Mouse (Mus musculus): ENCODE data around the gene 4930404H24Rik. TPM values are rescaled to one million over a fixed set of nuclear protein-coding genes. Genes with fewer than 3 reads are reported as not detected.
"Not testable (repeated sequence)": the region's sequence is repeated elsewhere in the genome, so short reads cannot be mapped to it uniquely, and the experiment has no call there.

Gene 4930404H24Rik
- total RNA-seq, 4 experiments from 2014 or later: 1.8 TPM; not detected in 3

DNA sequence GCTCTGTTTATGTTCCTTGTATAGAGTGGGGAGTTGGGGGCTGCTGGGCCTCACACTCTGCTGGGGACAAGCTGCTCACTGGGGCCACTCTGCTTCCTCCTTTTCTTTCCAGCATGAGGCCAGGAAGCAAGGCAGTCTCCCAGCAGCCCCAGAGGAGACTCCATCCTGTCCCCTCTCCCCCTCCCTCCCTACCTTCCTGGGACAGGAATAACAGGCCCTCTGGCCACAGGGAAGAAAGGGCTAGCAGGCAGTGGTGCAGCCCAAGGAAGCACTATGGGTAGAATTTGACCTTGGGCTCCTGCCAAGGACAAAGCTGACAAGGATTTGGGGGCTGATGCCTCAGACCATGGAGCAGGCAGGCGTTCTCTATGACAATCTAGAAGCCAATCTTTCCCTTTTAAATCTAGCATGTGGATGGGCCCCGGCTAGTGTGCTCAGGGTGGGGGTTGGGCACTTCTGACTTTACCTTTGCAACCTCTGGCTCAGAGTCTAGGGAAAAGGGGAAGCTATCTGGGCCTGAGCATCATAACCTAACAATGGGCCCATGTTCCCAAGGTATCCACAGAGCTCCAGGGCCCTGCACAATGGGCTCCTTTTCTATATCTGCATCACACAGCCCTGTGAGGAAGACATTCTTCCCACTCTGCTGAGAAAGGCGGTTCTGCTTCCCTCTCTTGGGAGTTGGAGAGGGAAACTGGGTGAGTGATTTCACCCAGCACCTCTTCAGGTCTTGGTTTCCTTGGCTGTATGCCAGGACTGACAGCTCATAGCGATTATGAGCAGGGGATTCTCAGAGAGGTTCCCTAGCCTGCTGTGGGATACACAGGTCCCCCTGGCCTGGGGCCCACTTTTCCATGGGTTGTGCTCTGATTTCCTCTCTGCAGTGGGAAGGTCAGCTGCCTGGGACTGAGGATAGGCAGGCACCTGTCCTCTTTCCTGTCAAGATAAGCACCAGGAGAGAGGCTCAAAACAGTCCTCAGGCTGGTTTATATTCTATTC, 17.2 kb upstream of the 4930404H24Rik start:
- no peak for DNase-seq (ENCODE audit: low spot score in 2 of 2)

DNA sequence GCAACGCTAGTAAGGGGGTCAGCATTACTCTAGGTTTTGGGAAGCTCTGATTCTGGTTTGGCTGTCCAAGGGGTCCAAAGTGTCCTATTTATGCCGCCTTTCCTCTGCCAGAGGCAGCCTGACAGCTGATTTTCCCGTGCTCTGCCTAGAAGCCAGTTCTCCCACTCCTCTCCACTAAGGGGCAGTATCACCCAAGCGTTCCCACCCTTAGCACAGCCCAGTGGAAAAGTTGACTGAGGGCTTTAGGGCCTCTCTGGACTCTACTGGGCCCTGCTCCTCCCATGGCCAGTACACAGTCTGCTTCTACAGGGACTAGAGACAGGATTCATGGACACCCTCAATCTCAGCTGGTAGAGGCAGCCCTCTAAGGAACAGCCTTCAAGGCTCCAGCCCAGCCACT, 14.0 kb upstream of the 4930404H24Rik start:
- peak in 1 of 2 experiments; percentile 72 for DNase-seq (ENCODE audit: low spot score in 2 of 2)

DNA sequence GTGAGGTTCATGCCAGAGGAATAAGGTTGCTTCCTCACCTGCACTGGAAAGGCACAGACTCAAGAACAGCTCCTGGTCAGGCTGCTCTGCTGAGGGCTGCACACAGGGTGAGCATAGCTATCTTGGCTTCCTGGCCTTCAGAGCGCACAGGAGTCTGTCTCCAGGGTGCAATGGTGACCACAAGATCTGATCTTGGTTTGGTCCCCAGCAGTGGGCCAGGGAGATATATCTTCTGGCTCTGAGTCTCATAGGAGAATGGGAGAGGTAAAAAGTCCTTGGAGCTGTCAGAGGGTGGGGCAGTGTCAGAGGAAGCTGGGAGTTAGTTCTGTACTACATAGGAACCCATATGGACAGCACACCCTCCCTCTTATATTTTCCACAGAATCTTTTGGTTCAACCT, 13.1 kb upstream of the 4930404H24Rik start:
- DNase-seq (ENCODE audit: low spot score in 2 of 2): no peak

DNA sequence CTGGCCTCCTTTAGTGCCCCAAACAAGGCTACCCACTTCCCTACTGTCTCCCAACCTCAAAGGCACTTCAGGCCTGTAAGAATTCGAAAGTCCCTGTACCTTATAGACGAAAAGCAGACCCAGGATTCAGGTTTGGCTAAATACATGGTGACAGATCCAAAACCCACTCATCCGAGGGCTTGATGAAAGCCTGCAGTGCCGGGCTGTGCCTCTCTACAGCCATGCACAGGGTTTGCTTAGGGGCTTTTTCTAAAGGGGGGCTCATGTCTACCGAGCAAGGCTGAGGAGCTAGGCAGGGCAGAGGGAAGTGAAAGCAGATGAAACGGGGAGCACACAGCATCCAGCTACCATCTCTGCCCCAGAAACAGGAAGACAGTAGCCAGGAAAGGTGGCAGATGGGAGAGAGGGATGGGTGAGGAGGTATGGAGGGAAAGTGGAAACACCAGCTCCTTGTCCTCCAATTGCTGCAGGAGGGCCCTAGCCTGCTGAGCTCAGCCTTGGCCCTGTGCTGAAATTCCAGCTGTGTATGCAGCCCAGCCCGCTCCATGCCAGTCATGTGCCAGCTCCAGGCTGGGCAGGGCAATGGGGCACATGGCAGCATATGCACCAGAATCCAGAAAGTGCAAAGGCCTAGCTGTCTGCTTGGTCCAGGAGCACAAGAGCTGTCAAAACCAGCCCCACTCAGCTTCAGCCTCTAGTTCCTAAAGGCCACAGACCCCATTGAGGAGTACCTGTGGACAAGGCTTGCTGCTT, 11.3 kb upstream of the 4930404H24Rik start:
- no peak for DNase-seq (ENCODE audit: low spot score in 2 of 2)

DNA sequence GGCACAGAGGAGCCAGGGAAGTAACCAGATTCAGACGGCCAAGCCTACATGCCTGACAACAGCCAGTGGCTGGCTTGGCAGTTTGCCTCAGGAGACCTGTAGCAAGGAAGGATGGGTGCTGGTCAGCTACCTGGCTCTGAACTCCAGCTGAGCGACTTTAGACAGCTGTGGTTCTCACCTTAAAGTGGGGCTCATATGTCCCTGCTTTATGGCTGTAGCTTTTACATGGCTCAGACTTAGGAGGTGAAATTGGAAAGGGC, 10.8 kb upstream of the 4930404H24Rik start:
- DNase-seq (ENCODE audit: low spot score in 2 of 2): no peak

DNA sequence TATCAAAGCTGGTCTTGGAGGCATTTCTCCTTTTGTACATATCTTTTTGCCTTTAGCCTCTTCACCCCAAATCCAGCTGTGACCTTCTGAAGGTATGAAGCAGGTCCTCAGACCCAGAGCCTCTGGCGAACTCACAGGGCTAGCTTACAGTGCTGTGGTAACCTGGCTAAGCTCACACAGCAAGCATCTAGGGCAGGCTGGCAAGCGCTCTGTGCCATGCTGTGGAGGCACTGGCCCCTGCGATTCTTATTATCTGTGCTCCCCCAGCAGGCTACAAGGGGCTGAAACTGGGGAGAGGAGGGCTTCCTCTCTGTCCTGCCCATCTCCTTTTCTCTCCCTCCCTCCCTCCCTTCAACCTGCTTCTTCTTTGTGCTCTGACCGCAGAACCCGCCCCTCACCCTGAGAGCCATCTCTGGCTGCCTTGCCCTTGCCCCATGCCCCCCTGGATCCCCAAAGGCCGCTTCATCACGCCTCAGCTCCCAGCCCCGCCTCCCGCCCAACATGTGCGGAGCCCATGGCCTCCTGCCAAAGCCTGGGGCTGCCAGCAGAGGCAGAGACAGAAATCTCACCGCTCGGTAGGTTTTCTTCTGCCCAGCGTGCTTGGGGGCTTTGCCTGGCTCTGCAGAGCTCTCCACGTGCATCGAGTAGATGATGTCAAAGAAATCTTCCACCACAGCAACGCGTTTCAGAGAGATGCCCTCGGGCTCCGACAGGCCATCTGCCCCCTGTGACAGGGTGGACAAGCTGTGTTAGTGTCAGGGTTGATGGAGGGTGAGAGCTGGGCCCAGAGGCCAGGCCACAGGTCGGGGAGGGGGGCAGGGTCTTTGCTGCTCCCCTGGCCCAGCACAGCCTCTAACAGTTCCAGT, 9.2 kb upstream of the 4930404H24Rik start:
- no peak for DNase-seq (ENCODE audit: low spot score in 2 of 2)

DNA sequence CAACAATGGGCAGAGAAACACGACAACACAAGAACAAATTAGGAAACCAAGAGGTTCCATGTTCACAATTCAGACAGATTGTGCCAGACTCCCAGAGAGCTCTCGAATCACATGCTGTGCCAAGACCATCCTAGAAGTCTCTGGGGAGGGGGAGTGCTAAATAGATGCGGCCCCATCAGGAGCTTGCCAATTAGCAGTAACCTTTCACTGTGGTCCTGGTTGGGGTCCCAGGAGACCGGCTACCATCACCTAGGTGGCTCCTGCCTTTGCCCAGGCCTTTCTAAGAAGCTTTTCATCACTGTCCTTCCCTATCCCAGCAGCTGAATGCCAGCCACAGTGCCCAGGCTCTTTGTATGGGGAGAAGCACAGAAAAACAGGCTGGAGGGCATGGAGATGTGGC, 8.5 kb upstream of the 4930404H24Rik start:
- no peak for DNase-seq (ENCODE audit: low spot score in 2 of 2)

DNA sequence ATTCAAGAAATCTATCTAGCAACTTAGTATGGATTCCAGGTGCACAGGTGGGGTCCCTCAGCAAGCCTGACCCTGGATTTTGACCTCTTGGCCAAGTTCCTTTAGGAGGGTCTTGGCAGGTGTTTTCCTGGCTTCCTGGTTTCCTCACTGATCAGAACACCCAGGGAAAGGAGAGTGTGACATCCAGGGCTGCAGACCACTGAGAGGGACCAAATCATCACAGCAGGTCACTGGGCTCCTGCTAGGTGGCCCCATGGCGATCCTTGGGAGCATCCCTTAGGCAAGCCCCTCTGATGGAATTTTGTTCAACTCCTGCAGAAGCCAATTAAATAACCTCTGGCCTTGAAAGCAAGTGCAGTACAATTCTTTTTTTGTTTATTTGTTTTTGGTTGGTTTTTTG, 2.5 kb upstream of the 4930404H24Rik start:
- no peak for DNase-seq (ENCODE audit: low spot score in 2 of 2)

DNA sequence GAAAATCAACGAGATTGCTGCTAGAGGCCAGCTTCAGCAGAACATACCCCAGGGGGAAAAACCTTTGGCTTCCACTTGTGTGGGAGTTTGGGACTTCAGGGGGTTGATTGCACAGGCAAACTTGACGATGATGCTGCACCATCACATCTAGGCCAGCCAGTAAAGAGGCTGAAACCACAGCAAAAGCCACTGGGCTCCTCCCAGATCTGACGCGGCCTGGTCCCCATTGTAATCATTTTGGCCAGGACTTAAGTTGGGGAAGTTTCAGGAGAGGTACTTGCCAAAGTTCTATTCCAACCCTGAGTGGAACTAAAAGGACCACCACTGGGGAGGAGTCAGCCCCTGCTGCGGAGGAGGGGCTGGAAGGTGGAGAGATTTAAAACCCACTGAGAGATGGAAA, 1.6 kb upstream of the 4930404H24Rik start:
- no peak for DNase-seq (ENCODE audit: low spot score in 2 of 2)

DNA sequence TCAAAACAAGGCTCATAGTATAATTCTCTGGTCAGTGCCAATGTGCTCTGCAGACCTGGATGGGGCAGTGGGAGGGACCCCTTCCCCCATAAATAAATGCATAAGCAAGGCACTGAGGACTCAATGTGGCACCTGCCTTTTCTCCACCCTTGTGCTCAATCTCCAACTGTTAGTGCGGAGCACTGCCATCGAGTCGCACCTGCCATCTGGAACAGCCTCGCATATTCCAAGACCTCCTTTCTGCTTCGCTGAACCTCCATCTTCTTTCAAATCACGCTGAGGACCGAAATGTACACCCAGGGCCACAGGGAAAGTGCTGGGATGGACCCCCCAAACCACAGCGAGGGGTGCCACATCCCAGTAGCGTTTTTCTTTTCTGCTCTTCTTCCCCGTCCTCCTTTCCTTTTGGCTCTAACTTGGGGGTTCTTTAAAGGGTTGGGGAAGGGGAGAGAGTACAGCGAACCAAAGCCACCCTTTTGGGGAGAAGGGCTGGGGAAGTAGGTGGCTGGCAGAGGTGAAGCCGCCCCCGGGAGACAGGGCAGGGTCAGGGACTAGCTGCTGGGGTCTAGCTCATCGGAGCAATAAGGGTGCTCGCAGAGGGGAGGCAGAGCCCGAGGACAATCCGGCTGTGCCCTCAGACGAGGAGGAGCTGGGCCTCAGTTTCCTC, 945 bp upstream of the 4930404H24Rik start:
- DNase-seq (ENCODE audit: low spot score in 2 of 2): no peak

DNA sequence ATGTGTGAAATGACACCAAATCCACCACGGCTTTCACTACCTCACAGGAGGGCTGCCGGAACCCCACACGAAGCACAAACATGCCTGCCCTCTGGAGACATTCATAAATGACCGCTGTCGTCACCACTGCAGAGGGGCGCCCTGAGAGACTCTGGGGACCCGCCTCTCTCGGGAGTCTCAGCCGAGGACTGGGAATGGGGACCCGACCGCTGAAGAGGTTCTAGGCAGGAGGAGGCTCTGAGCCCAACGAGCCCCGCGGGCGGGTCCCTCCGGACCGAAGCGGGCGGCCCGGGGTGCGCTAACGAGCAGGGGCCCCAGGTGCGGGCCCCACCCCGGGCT, 442 bp upstream of the 4930404H24Rik start:
- no peak for DNase-seq (ENCODE audit: low spot score in 2 of 2)

DNA sequence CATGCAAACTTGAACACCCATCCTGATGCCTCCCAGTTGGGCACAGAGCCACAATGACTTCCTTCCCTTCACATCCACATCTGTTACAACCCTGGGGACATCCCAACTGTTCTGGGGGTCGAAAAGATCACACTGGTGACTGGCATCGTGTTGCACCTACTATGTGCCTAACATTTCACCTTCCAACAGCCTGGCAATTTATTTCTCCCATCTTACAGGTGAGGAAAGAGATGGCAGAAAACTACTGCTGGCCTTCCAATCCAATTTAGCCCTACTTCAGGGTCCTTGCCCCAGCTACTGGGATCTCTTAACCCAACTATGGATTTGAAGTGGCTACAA, 772 bp downstream of the 4930404H24Rik start:
- no peak for DNase-seq (ENCODE audit: low spot score in 2 of 2)

DNA sequence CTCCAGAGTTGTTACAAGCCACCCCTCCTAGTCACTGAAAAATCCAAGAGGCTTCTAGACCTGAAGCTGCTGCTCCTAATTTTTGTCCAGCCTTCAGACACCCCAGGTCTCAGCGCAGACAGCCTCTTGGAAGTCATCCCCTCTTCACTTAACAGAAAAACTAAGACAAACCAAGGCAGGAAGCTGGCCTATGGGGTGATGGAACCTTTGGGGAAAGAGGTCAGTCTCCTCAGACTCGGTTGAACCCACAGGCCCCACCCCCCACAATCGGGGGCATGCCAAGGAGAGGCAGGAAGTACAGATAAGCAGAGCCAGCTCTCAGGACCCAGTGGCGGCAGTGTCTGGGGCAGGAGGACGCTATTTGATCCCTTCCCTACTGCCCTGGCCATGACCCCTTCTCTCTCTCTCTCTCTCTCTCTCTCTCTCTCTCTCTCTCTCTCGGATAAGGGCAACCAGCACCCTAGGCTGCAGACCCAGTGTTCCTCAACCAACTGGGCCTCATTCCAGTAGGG, 1.2 kb downstream of the 4930404H24Rik start:
- no peak for DNase-seq (ENCODE audit: low spot score in 2 of 2)

DNA sequence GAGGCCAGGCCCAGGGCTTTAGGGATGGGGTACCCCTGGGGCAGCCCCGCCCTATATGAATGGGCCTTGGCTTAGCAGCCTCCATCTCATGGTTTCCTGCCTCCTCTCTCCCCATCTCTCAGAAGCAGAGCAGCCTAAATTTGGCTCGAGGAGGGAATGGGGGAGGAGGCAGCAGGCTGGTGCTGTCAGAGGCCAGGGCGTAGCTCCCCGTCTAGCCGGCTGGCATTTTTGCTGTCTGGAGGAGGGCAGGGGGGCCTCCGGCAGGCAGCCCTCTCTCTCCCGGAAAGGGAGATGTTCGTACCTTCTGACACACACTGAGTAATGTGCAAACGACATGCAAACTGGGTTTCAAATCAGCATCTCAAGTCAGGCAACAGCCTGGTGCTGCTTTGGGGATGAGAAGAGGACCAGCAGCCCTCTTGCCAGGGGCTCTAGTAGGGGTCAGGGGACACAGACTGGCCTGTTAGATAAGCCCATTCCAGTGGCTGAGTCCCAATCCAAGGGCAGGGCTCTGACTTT, 1.8 kb downstream of the 4930404H24Rik start:
- DNase-seq (ENCODE audit: low spot score in 2 of 2): peak in 1 of 2 experiments; percentile 54

DNA sequence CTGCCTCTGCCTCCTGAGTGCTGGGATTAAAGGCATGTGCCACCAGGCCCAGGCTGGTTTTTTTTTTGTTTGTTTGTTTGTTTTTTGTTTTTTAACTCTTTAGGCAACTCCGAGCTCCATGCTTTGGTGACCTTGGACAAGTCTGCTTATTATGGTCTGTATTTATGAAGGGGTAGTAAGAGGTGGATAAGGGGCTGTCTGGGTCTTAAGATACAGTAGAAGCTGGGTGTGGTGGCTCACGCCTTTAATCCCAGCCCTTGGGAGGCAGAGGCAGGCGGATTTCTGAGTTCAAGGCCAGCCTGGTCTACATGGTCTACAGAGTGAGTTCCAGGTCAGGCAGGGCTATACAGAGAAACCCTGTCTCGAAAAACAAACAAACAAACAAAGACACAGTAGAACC, 2.8 kb downstream of the 4930404H24Rik start:
- DNase-seq (ENCODE audit: low spot score in 2 of 2): not testable (repeated sequence)

DNA sequence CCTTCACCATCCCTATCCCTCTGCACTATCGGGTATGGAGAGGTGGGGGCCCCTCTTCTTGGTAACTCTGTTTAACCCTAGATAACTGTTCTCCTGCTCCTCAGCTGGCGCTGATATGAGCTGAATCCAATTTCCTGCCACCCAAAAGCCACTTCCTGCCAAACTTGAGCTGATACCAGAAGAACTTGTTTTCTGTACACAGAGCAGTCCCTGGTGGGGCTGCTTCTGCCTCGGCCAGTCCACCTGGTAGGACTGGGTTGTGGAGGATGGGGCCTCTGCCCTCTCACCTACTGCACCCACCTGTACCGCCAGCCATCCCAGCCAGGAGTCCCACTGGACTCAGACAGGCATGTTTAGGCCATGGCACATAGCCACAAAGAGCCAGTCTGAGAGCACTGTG, 3.2 kb downstream of the 4930404H24Rik start:
- no peak for DNase-seq (ENCODE audit: low spot score in 2 of 2)

DNA sequence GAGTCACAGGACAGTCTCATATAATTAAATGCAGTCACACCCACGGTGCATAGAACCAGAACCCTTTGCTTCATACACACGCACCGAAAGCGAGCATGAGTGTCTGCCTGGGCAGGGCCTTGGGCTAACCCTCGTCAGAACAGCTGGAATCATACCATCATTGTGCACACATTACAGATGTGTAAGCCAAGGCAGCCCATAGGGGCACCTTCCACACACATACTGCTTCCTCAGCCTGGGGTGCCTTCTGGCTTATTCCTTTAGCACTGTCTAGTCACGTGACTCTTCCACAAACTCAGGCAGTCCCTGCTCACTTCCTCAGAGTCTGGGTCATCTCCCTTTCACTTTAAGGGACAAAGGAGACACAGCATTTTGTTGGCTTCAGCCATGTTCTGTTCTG, 3.7 kb downstream of the 4930404H24Rik start:
- DNase-seq (ENCODE audit: low spot score in 2 of 2): no peak

DNA sequence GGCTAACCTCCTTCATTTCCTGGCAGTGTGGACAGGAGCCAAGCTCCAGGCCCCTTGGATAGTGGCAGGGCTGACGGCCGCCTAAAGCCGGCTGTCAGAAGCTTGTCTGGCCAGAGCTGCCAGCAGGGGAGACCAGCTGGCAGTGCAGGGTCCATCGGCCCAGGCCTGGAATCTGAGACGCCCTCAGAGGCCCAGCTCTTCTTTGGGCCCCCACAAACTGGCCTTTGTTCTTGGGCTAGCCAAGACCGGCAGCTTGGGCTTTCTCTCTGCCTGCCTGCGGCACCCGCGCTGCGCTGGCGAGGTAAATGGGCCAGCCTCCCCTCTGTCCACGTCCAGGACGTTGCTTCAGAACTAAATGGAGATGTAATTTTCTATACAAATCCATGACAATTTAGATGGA, 4.3 kb downstream of the 4930404H24Rik start:
- DNase-seq (ENCODE audit: low spot score in 2 of 2): no peak

DNA sequence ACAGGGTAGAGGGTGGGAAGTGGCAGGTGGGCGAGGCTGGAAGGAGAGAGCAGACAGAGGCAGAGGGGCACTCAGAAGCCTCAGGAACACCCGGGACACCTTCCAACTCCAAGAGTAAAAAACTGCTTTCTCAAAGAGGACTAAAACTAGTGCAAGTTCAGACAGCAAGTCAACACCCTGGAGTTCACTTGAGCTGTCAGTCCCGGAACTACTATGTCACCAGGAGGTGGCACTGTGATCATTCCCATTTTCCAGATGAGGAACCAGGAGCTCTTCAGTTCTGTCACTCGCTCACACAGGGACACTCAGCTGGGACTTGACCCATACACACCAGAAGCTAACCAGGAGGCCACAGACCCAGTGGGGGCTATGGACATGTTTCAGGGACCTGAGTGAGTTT, 6.6 kb downstream of the 4930404H24Rik start:
- DNase-seq (ENCODE audit: low spot score in 2 of 2): no peak

DNA sequence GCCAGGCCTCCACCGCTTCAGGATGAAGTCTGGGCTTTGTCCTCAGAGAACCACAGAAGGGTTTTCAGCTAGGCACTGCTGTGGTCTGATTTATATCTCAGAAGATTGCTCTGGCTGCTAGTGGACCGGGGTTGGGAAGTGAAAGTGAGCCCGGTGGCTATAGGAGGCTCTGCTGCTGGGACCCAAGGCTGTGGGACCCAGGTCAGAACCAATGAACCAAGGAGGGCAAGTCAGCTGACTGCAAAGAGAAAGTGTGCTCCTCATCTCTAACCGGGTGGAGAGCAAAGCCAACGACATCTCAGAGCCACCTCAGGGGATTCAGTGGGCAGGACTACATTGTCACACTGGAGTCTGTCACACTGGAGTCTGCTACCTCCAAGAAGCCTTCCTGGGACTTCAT, 13.8 kb downstream of the 4930404H24Rik start:
- DNase-seq (ENCODE audit: low spot score in 2 of 2): no peak

DNA sequence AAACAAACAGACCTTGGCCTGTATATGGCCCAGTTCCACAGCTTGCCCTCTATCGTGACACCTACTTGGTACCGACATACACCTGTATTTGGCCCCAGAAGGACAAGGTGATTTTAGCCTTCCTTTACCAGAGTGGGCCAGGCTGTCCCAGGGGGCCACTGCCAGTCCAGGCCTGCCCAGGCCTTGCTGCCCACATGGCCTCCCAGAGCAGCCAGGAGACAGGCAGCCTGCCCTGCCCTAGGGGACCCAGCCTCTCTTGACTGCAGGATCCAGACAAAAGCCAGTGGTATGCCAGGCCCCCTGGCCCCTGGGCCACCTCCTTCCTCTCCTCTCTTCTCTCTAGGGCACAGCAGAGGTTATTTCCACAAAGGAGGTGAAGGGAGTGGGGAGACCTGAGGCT, 15.4 kb downstream of the 4930404H24Rik start:
- DNase-seq (ENCODE audit: low spot score in 2 of 2): no peak

All from layer of hippocampus, adult 8-10 months (tissue).